Mouse (Mus musculus) gastrocnemius, postnatal 25 days (tissue): ENCODE measurements around the gene Man1b1. TPM values are rescaled to one million over a fixed set of nuclear protein-coding genes. Genes with fewer than 3 reads are reported as not detected.

Source experiments
- total RNA-seq, 2 experiments: library from RNA; stranded (reverse); gene quantifications; 1 replicate in 1 of 2; 2 replicates in 1 of 2; pipeline ENCODE4 v1.2.3; 2021

Man1b1 gene
- total RNA-seq, 2 experiments from 2014 or later, result 11.9 to 15.4 TPM

Other genes starting within 250 kb of the Man1b1 start
- gene Noxa1, start 237.2 kb upstream of the Man1b1 start, total RNA-seq, result not detected
- 1 to 10 TPM; 3.6 to 6.7 TPM for gene Nrarp, start 151.6 kb upstream of the Man1b1 start, total RNA-seq
- gene Tor4a, start 135.5 kb upstream of the Man1b1 start, total RNA-seq, result 1 to 10 TPM; 1.1 to 1.3 TPM
- 10 to 100 TPM; 20.5 to 22.3 TPM for gene Nelfb, start 120.8 kb upstream of the Man1b1 start, total RNA-seq
- gene Stpg3, start 117.7 kb upstream of the Man1b1 start, total RNA-seq, result not detected
- not detected for gene Fam166a, start 113.6 kb upstream of the Man1b1 start, total RNA-seq
- 100 to 1,000 TPM; 167 to 293 TPM for gene Tubb4b, start 107.6 kb upstream of the Man1b1 start, total RNA-seq
- not detected for gene Slc34a3, start 98.0 kb upstream of the Man1b1 start, total RNA-seq
- not detected for gene Rnf224, start 95.6 kb upstream of the Man1b1 start, total RNA-seq
- under 1 TPM; 0.56 to 0.75 TPM for gene Rnf208, start 90.1 kb upstream of the Man1b1 start, total RNA-seq
- not detected for gene Cysrt1, start 89.9 kb upstream of the Man1b1 start, total RNA-seq
- under 1 TPM; 0.82 to 0.99 TPM for gene AL732309.1, start 85.5 kb upstream of the Man1b1 start, total RNA-seq
- gene Tmem203, start 76.9 kb upstream of the Man1b1 start, total RNA-seq, result 10 to 100 TPM; 10.3 to 11.3 TPM
- gene Tprn, start 69.7 kb upstream of the Man1b1 start, total RNA-seq, result 1 to 10 TPM; 2.1 to 2.9 TPM
- gene Ssna1, start 59.9 kb upstream of the Man1b1 start, total RNA-seq, result 10 to 100 TPM; 31.6 to 33.0 TPM
- gene Anapc2, start 59.9 kb upstream of the Man1b1 start, total RNA-seq, result 10 to 100 TPM; 27.0 to 27.3 TPM
- gene Tmem210, start 44.2 kb upstream of the Man1b1 start, total RNA-seq, result not detected
- gene Lrrc26, start 42.4 kb upstream of the Man1b1 start, total RNA-seq, result not detected
- gene Grin1, start 13.2 kb upstream of the Man1b1 start, total RNA-seq, result under 1 TPM in 1 of 2 experiments, not detected in 1; 0.08 TPM
- 10 to 100 TPM; 10.1 to 10.4 TPM for gene Dpp7, start 24.0 kb downstream of the Man1b1 start, total RNA-seq
- gene Uap1l1, start 33.3 kb downstream of the Man1b1 start, total RNA-seq, result 1 to 10 TPM; 2.8 to 4.6 TPM
- under 1 TPM; 0.19 to 0.33 TPM for gene Sapcd2, start 40.0 kb downstream of the Man1b1 start, total RNA-seq
- gene Entpd2, start 63.5 kb downstream of the Man1b1 start, total RNA-seq, result 1 to 10 TPM; 9.1 to 9.4 TPM
- gene Npdc1, start 67.0 kb downstream of the Man1b1 start, total RNA-seq, result 10 to 100 TPM; 15.0 to 25.1 TPM
- not detected for gene Fut7, start 90.9 kb downstream of the Man1b1 start, total RNA-seq
- 10 to 100 TPM; 12.5 to 16.2 TPM for gene Abca2, start 96.4 kb downstream of the Man1b1 start, total RNA-seq
- under 1 TPM; 0.35 to 0.64 TPM for gene Clic3, start 124.5 kb downstream of the Man1b1 start, total RNA-seq
- 10 to 100 TPM; 13.7 to 16.2 TPM for gene Paxx, start 128.8 kb downstream of the Man1b1 start, total RNA-seq
- not detected for gene Ptgds, start 137.7 kb downstream of the Man1b1 start, total RNA-seq
- gene Lcn12, start 161.6 kb downstream of the Man1b1 start, total RNA-seq, result not detected
- 10 to 100 TPM; 77.2 to 77.4 TPM for gene Fbxw5, start 168.4 kb downstream of the Man1b1 start, total RNA-seq
- gene C8g, start 169.4 kb downstream of the Man1b1 start, total RNA-seq, result 1 to 10 TPM in 1 of 2 experiments, under 1 TPM in 1; 0.86 to 1.3 TPM
- gene Traf2, start 214.6 kb downstream of the Man1b1 start, total RNA-seq, result 10 to 100 TPM; 10.5 to 10.9 TPM
- 100 to 1,000 TPM; 142 to 162 TPM for gene Edf1, start 225.5 kb downstream of the Man1b1 start, total RNA-seq
- gene Mamdc4, start 242.5 kb downstream of the Man1b1 start, total RNA-seq, result 1 to 10 TPM; 1.7 to 3.2 TPM
- 10 to 100 TPM; 50.1 to 53.7 TPM for gene Phpt1, start 242.9 kb downstream of the Man1b1 start, total RNA-seq
- gene Ajm1, start 249.4 kb downstream of the Man1b1 start, total RNA-seq, result not detected